Mouse (Mus musculus): ENCODE results near the gene Ube2l6.

Gene Ube2l6

DNA sequence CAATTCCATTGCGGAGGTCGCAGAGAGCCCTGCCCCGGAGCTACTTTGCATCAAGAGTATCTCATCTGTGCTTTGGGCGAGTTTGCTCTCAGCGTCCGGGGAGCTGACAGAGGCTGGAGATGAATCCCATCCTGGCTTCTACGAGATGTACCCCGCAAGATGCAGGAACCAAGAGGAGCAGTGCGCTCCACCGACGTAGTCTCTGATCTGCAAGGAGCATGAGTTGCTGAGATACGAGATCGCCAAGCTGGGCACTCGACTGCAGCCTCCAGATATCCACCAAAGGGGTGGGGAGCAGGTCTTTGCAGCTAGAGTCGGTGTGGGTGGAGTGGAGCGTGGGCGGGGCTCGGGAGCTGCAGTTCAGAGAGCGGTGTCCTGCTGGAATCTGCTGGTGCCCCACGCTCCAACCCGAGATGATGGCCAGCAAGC, at the start of gene Ube2l6:
TSS of gene Ube2l6 (plus strand) at position 336 of the 429 bp plus-strand sequence.
- DNase-seq (ENCODE audit: low spot score in 2 of 2) = peak; percentile 63 to 71

DNA sequence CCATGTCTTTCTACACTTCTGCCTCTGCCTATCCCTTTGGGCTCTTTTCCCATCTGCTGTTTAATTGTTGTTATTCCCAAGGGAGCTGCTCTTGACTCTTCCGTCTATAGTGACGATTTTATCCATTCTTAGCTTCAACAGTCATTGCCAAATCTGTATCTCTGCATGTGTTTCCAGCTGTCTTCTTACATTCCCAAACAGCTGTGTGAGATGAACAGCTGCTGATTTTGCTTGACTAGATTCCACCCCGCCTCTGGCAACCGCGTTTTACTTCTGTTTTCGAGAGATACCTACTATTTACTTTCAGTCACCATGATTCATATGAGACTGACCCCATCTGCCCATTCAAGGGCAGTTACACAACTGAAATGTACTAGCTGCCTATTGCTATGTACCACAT, 48.5 kb upstream of the Ube2l6 start:
- peak; percentile 62 to 65 for DNase-seq (ENCODE audit: low spot score in 2 of 2)

DNA sequence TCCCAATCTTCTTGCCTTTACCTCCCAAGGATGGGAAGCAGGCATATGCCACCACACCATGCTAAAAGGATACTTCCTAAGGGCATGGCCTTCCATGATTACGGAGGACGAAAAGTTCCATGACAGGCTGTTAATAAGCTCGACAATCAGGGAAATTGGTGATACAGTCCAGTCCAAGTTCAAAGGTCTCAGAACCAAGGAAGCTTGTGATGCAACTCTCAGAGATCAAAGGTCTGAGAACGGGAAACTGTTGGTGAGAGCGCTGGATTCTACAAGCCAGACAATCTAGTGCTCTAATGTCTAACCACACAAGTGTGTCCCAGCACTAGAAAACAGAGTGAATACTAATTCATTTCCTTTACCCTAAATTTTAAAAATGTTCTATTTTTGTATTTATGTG, 42.4 kb upstream of the Ube2l6 start:
- DNase-seq (ENCODE audit: low spot score in 2 of 2) = no peak

DNA sequence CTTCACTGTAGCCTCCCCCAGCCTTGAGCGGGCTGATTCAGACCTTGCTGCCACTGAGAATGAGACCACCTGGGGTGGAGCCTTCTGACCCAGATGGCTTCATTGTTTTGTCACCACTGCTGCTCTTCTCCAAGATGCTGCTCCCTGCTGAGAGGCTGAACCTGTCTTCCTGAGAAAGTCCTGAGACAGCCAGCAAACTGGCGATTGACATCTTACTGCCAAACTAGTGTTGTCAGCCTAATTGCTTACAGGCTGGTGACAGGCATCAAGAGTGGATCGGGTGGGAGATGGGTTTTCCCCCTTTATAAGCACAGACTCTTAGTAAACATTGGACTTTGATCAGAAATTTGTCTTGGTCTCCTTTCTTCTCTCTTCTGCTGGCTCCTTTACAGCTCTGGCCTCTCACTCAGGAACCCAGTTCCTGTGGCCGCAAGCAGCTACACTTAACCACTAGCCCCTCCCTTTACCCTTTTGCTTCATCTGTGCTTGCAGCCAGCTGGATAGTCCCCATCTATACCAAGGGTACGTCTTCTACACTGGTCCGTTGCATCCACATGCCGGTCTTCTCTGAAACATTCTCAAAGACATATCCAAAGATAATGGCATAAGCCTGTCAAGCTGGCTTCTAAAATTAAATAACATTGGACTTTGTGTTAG, 41.5 kb upstream of the Ube2l6 start:
- DNase-seq (ENCODE audit: low spot score in 2 of 2) = no peak

DNA sequence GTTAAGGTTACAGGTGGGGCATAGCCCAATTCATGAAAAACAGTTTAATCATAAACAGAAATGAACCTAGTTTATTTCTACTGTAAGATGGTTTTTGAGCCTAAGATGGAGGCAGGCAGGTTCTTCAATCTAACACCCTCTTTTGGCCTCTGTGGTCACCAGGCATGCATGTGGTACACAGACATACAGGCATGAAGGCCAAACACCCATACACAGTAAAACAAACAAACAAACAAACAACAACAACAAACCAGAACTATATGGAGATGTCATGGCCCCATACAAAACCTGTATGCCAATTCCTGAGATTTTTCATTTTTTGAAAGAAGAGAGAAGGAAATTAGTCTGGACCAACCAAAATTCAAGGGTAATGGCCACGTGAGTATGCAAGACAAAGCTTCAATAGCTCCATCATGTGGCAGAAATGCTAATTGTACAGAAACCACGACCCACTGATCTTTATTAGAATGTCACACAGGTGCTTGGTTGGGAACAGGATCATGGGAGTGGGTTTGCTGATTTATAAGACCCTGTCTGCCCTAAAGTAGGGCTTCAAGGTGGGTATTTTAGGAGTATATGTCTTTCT, 40.0 kb upstream of the Ube2l6 start:
- DNase-seq (ENCODE audit: low spot score in 2 of 2) = peak; percentile 57 to 61

DNA sequence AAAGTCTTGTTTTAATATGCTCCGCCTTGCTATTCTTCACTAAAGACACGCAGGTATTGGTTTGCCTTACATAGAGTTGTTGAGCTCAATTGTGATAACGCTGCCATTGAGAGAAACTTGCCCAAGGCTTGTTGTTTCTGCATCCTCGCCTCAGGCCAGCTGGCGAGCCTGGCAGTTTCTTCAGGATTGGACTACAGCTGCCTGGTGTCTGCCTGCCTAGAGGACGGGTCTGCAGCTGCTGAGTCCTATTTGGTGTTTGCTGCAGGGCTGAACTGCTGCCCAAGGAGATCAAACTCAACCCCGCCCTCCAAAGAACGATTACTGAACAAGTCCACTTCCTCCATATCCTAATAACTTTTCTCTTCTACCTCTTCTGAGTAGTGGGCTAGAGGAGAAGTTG, 37.9 kb upstream of the Ube2l6 start:
- DNase-seq (ENCODE audit: low spot score in 2 of 2) = no peak

DNA sequence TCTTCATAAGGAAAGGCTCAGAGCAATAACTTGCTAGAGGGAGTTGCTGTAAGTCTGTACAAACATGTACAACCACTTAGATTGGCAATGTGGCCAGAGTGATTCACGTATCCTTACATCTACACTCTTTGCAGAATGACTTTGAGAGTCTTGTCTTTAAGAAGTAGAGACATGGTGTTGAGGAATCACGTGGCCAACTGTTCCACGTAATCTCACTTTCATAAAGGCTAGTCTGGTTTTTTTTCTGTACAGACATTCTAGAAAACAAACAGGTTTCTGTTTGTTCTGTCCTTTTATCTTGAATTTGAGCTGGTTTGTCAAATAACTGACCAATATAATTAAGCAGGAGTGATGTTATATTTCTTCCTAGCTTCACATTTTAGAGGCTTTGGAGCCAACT, 37.3 kb upstream of the Ube2l6 start:
- no peak for DNase-seq (ENCODE audit: low spot score in 2 of 2)

DNA sequence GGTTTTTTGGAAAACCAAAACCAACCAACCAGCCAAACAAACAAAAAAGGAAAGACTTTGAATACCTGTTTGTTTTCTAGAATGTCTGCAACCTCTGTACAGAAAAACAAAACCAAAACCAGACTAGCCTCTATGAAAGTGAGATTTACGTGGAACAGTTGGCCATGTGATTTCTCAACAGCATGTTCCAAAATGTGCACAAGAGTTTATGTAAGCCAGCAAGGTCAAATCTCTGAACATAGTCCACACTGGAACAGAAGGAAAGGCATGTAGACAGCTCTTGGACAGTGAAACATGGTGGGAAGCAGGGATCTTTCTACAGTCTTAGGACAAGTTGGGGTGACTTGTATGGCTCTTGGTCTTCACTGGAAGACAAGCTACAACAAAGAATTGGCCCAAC, 36.8 kb upstream of the Ube2l6 start:
- DNase-seq (ENCODE audit: low spot score in 2 of 2) = no peak

DNA sequence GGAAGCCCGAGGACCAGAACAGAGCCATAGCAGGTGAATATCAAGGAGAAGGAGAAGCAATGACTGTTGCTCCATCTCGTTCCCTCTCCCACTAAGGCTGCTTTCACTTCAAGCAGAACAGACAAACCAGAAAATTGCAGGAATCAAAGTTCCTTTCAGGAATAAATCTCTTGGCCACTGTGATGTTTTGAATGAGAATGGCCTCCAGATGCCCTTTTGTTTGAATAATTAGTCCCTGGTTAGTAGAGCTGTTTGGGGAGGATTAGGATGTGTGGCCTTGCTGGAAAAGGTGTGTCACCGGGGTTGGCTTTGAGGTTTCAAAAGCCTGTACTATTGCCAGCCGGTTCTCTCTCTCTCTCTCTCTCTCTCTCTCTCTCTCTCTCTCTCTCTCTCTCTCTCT, 36.3 kb upstream of the Ube2l6 start:
- DNase-seq (ENCODE audit: low spot score in 2 of 2) = no peak

DNA sequence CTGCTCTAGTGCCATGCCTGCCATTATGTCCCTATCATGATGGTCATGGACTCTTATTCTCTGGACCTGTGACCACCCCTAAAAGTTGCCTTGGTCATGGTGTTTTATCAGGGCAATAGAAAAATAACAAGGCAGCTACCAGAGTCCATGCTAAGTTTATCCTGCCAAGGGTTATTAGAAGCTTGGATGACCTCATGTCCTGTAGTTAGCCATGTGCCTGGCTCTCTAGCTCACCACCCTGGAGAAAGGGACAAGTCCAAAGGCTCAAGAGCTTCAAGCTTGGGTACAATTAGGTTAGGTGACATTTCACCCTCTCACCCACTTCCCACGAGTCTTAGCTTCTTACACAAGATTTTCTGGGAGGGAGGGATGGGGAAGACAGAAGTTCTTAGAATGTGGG, 35.8 kb upstream of the Ube2l6 start:
- DNase-seq (ENCODE audit: low spot score in 2 of 2) = no peak

DNA sequence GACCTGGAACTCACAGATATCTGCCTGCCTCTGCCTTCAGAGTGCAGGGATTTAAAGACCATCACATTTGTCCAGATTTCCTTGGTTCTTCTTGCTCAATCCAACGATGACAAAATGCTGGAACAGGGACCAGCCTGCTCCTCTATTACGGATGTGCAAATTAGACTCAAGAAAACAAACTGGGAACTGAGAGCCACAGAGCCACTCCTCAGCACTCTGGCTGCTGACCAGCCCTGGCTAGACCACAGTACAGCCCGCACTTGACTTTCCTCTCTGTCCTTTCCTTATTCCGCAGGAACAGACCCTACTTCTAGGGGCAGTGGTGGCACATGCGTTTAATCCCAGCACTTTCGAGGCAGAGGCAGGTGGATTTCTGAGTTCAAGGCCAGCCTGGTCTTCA, 28.1 kb upstream of the Ube2l6 start:
- DNase-seq (ENCODE audit: low spot score in 2 of 2) = peak; percentile 69 to 74

DNA sequence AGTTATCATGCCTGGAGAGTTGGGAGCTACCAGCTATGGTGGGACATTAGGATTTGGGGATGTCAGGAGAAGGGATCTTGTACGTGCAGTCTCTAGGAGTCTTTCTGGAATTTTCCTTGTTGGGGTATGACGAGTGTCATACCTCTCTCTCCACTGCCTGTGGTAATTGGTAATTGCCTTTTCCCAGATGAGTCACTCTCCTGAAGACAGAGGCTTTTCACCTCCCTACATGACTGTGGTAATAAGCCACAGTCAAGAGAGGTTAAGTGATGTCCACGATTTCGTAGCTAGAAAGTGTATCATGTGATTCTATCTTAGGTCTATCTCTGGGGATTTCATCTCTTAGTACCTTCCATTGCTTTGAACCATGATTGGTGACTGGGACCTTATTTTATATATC, 26.2 kb upstream of the Ube2l6 start:
- DNase-seq (ENCODE audit: low spot score in 2 of 2) = no peak

DNA sequence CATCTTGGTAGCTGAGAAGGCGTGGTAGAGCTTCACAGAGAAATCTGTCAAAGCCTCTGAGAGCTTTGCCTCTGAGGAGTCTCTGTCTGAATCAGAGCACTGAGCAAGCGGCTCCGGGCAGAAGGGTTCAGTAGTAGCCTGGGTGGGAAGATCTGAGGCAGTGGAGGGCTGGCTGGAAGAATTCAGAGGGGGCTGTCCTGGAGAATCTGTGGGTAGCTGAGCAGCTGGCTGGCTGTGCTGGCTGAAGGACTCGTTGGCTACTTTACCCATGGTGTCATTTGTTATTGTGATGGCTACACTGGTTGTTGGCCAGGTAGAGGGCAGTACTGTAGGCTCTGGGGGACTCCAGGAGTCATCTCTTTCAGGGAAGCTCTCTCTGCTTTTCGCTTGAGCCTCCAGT, 25.4 kb upstream of the Ube2l6 start:
- peak in 1 of 2 experiments; percentile 11 for DNase-seq (ENCODE audit: low spot score in 2 of 2)

DNA sequence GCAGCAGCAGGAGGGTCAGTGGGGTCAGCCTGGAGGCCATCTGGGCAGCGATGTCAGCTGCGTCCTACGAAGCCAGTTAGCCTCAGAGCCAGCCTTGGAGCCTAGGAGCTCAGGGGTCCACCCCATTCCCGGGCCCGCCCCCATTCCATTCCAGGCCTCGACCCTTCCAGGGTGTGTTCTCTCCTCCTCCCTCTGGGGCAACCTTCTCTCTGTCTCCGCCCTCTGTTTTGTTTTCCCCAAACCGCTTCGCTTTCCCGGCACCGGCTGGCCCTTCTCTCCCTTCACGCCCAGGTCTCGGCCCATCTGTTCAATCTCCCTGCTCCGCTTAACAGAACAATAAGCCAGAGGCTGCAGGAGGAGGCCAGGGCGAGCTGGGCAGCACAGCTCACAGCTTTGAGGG, 23.9 kb upstream of the Ube2l6 start:
- peak; percentile 90 to 91 for DNase-seq (ENCODE audit: low spot score in 2 of 2)

DNA sequence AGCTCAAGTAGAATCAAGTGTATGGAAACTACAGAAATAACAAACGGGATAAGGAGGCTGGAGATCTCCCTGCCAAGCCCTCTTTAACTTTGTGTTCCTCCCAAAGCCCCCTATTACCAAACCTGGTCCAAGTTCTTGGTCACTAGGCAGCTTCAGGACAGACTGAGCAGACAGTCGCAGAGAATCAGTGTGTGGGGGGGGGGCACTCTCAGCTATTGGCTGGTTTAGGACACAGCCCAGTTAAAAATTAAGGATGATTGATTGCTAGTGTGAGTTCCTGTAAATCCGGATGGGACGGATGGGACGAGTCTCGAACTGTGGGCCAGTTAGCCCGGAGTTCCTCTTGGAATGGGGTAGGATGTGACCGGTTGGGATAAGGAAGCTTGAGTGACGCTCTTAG, 23.4 kb upstream of the Ube2l6 start, which contains the start of gene Serping1:
TSS of gene Serping1 (minus strand) at position 204 of the 400 bp plus-strand sequence.
- DNase-seq (ENCODE audit: low spot score in 2 of 2) = peak; percentile 28 to 34

DNA sequence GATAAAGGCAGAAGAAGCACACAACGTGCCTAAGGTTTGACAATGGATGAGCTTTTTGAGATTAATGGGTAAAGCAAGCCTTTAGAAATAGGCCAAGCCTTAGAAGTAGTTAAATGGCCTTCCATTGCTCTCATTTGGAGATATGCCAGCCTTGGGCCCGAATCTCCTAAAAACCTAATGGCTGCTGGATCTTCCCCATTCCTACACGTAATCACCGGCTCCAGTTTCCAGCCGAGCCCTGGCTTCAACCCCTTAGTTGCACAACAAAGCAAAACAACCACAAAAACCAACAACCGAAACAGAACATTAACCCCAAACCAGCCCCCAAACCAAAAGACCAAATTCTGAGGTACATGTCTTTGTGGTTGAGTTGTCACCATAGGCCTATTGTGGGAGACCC, 23.0 kb upstream of the Ube2l6 start:
- peak; percentile 29 to 64 for DNase-seq (ENCODE audit: low spot score in 2 of 2)

DNA sequence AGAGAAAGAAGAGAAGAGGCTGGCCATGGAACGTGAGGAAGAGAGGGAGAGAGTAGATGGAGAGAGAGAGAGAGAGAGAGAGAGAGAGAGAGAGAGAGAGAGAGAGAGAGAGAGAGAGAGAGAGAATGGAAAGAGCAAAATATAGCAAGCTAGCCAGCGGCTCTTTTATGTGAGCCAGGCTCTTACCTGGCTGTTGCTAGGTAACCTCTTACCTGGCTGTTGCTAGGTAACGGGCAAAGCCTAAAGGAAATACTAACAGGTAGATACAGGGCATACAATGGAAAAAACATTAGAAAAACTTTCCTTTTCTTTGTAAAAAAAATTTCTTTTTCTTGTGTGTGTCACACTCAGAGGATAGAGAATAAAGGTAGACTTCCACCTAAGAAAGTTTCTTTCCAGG, 20.9 kb upstream of the Ube2l6 start:
- DNase-seq (ENCODE audit: low spot score in 2 of 2) = no peak

DNA sequence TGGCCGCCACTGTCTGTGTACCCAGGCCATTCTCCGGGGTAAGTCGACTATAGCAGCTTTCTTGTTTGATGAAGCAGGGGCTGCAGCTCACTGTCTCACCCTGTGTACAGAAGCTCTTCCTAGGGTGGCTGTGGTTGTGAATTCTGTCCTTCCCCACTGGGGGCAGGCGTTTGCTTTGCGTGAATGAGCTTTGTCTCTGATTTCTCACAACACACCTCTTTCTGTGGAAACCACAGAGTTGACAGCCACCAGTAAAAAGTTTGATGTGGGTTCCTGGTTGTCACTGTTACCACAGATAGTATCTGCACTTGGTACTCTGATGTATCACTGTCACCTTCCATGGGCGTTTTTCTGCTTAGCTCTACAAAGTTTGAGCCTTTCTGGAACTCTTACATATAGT, 19.4 kb upstream of the Ube2l6 start:
- no peak for DNase-seq (ENCODE audit: low spot score in 2 of 2)

DNA sequence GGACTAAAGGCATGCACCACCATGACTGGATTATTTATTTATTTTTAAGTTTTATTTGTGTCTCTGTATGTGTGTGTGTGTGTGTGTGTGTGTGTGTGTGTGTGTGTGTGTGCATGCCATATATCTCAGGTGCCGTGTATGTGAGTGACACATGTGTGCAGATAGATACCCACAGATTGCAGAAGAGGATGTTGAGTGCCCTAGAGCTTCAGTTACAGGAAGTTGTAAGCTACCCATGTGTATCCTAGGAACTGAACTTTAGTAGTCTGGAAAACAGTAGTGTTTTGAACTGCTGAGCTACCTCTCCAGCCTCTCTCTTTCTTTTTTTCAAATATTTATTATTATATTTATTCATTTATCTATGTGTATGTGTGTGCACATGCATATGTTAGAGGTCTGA, 15.3 kb upstream of the Ube2l6 start:
- DNase-seq (ENCODE audit: low spot score in 2 of 2) = no peak

DNA sequence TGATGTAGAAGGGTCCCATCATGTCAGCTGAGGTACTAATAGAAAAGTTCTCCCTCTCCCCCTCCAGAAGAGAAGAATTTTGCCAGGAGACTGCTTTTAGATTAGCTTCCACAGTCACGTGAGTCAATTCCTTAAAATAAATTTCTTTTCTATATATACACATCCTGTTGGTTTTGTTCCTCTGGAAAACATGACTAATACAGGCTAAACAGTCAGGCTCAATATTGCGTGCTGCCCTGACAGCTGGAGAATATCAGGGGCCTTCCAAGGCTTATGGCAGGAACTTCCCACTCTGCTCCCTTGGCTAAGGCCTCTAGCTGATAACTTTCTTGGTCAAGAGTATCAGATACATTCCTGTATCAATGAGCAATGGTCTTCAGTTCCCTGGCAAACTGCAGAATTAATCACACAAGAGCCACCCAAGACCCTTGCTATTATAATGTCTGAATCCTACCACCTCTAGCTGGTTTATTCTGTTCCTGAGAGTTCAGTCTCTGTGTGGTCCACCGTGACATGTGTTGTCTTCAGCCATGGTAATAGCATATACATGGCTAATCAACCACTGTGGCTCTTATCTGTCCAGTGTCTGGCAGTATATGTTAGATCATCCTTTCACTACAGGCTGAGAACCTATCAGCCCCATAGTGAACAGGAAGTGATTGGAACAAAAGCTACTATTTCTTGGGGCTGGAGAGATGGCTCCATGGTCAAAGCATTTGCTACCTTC, 14.6 kb upstream of the Ube2l6 start:
- peak; percentile 64 to 66 for DNase-seq (ENCODE audit: low spot score in 2 of 2)

DNA sequence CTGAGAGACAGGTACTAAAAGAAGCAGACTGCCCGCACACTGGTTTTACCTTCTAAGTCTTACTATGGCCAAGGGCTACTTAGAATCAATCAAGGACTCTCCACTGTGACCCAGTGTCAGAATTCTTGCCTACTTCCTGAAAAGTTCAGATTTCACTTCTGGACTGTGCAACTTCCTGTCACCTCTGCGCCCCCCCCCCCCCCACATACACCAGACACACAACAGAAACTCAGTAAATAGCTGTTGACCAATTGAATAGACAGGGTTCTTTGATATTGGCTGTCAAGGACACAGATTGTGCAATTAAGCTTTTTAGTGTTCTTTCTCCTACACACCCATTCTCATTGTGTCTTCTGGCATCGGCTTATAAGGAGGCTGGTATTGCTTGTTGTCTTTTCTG, 10.3 kb upstream of the Ube2l6 start:
- DNase-seq (ENCODE audit: low spot score in 2 of 2) = no peak

DNA sequence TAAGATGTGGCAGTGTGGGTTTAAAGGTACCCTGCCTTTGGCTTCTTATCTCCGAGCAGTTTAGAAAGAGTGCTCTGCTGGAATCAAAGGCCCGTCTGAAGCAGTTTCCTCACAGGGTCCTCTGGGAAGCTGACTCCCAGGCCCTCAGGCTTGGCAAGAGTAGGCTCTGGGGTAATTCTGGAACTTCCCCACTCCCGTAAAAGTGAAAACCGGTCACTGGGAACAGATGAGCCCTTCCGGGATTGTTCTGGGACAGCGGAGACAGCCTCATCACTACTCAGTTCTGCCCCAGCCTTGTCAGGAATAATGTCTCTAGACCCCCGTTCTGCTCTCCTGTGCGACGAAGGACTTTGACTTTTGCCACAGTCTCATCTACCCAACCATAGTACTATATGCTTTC, 8.2 kb upstream of the Ube2l6 start:
- peak; percentile 32 to 50 for DNase-seq (ENCODE audit: low spot score in 2 of 2)

DNA sequence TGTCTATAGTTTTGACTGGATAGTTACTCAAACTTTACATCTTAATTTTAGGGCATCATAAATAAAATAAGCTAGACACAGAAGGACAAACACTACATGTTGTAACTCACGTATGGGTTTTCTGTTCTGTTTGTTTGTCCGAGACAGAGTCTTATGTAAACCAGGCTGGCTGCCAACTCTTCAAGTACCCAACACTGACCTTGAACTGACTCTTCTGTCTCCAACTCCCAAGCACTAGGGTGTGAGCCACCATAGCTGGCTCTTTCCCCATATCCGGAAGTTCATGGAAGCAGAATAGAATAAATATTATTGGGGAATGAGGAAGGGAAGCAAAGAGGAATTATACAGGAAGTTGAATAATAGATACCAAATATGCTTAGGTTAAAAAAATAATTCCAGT, 6.1 kb upstream of the Ube2l6 start:
- no peak for DNase-seq (ENCODE audit: low spot score in 2 of 2)
